Mouse (Mus musculus) skeletal muscle tissue, adult 2 months (tissue): Measurements from ENCODE around the gene Phf23.

ENCODE experiments used
- DNase-seq: peaks from one replicate; pipeline ENCODE4 v3.0.0-alpha.2; 2012; ENCODE audit warnings: low read depth, low spot score

Gene Phf23

GRCm38 (mm10) chr11:69970775-69971174, 24.8 kb upstream of the Phf23 start:
- no peak for DNase-seq

- no peak for DNase-seq
These were observed 20.7 kb upstream of the Phf23 start for GRCm38 (mm10) chr11:69974907-69975306.

- DNase-seq, result no peak
These were observed 19.3 kb upstream of the Phf23 start for GRCm38 (mm10) chr11:69976271-69976670.

- DNase-seq, result no peak
These were observed 15.8 kb upstream of the Phf23 start for GRCm38 (mm10) chr11:69979827-69980195.

GRCm38 (mm10) chr11:69980196-69981140, 15.1 kb upstream of the Phf23 start:
- peak; percentile 99 for DNase-seq

- DNase-seq, result no peak
These were observed 14.3 kb upstream of the Phf23 start, which contains the start of gene Ctdnep1 for GRCm38 (mm10) chr11:69981141-69981762. Gene Ctdnep1 (plus strand): TSS chr11:69981156.

GRCm38 (mm10) chr11:69982225-69982624, 13.4 kb upstream of the Phf23 start, which contains the start of gene Elp5:
Gene Elp5 (minus strand): TSS chr11:69982517.
- DNase-seq, result no peak

GRCm38 (mm10) chr11:69982877-69983276, 12.7 kb upstream of the Phf23 start:
- DNase-seq, result peak; percentile 84

GRCm38 (mm10) chr11:69983377-69983776, 12.2 kb upstream of the Phf23 start:
- DNase-seq, result peak; percentile 88

GRCm38 (mm10) chr11:69984431-69984830, 11.1 kb upstream of the Phf23 start:
- DNase-seq, result no peak

- no peak for DNase-seq
These were observed 5.6 kb upstream of the Phf23 start for GRCm38 (mm10) chr11:69989949-69990348.

- peak; percentile 97 for DNase-seq
These were observed 4.5 kb upstream of the Phf23 start, which contains the start of gene Gabarap for GRCm38 (mm10) chr11:69990850-69991691. Gene Gabarap (plus strand): TSS chr11:69991143.

GRCm38 (mm10) chr11:69991711-69992110, 3.9 kb upstream of the Phf23 start:
- no peak for DNase-seq

- DNase-seq, result no peak
These were observed 3.2 kb upstream of the Phf23 start for GRCm38 (mm10) chr11:69992396-69992795.

GRCm38 (mm10) chr11:69992932-69993331, 2.6 kb upstream of the Phf23 start:
- no peak for DNase-seq

GRCm38 (mm10) chr11:69994401-69995090, 1.0 kb upstream of the Phf23 start:
- no peak for DNase-seq

- DNase-seq, result no peak
These were observed 834 bp downstream of the Phf23 start for GRCm38 (mm10) chr11:69996161-69997061.

GRCm38 (mm10) chr11:69997070-69997509, 1.5 kb downstream of the Phf23 start:
- DNase-seq, result peak; percentile 84

- no peak for DNase-seq
These were observed 3.3 kb downstream of the Phf23 start for GRCm38 (mm10) chr11:69998567-69999491.
